Mouse (Mus musculus) intestine, embryonic 16.5 days (tissue): Measurements from ENCODE around the gene Hipk2. TPM values are rescaled to one million over a fixed set of nuclear protein-coding genes. Genes with fewer than 3 reads are reported as not detected.

Experiments
- ATAC-seq: fragments of 200-750 bp; cut with Nextera tagmentation; 2 replicates; pipeline ENCODE4 v1.8.0; 2017; ENCODE audit warnings: moderate TSS enrichment, moderate library complexity
- H3K27ac ChIP-seq: fragments of 300-500 bp; sonication (generic); 2 replicates; pipeline ENCODE4 v1.5.1; 2014; ENCODE audit warnings: mild to moderate bottlenecking, low read length
- H3K27me3 ChIP-seq: fragments of 300-500 bp; sonication (generic); replicated peaks from 2 replicates; pipeline ENCODE4 v1.6.1; 2014; ENCODE audit warnings: low read length, control low read depth, mixed read lengths; ENCODE audit not compliant: control insufficient read depth, insufficient read depth
- H3K36me3 ChIP-seq: fragments of 300-500 bp; sonication (generic); 2 replicates; pipeline ENCODE4 v1.6.1; 2014; ENCODE audit warnings: low read length, control low read depth; ENCODE audit not compliant: control insufficient read depth, insufficient read depth
- H3K4me1 ChIP-seq: fragments of 300-500 bp; sonication (generic); 2 replicates; pipeline ENCODE4 v1.6.1; 2014; ENCODE audit warnings: low read length, control low read depth, mixed read lengths; ENCODE audit not compliant: control insufficient read depth, insufficient read depth
- H3K4me2 ChIP-seq: fragments of 300-500 bp; sonication (generic); 2 replicates; pipeline ENCODE4 v1.6.1; 2014; ENCODE audit warnings: low read depth, low read length, control low read depth
- H3K4me3 ChIP-seq: fragments of 300-500 bp; sonication (generic); 2 replicates; pipeline ENCODE4 v1.5.1; 2014; ENCODE audit warnings: mild to moderate bottlenecking, low read length
- H3K9ac ChIP-seq: fragments of 300-500 bp; sonication (generic); 2 replicates; pipeline ENCODE4 v1.6.1; 2014; ENCODE audit warnings: low read depth, low read length
- H3K9me3 ChIP-seq: fragments of 300-500 bp; sonication (generic); 2 replicates; pipeline ENCODE4 v1.6.1; 2016; ENCODE audit warnings: low read length, control low read depth; ENCODE audit not compliant: control insufficient read depth
- WGBS: fragments of 180-500 bp; shearing (Covaris S2); extraction: QIAGEN DNeasy Blood & Tissue Kit; methylation state at CpG from one replicate; pipeline ENCODE4 v1.1.7; 2014; 5-methylcytosine and 5-hydroxymethylcytosine counted together
- polyA plus RNA-seq: library from polyadenylated mRNA; unstranded; fragments of >200 nt; fragmentation: Nextera tagmentation; extraction: Ambion mirVana; gene quantifications from 2 replicates; pipeline ENCODE4 v1.2.1, GENCODE M21; 2015

Hipk2 gene
- polyA plus RNA-seq, 1 experiment from 2014 or later, result 18.7 TPM

- no peaks in the 10 kb centered on the region for H3K9me3 ChIP-seq
- peaks cover 8% of the 10 kb centered on the region for H3K4me1 ChIP-seq
- WGBS, result 65% methylated on average over 2 of the region's 2 CpGs
- ATAC-seq, result peak; percentile 75
- H3K27ac ChIP-seq, result no peak overlapping the region
- H3K36me3 ChIP-seq, result no peaks in the 10 kb centered on the region
- H3K9ac ChIP-seq, result no peak overlapping the region
- H3K4me2 ChIP-seq, result no peak overlapping the region
- no peaks in the 10 kb centered on the region for H3K27me3 ChIP-seq
- no peak overlapping the region for H3K4me3 ChIP-seq
These were observed 122.2 kb downstream of the Hipk2 start for GRCm38 (mm10) chr6:38753729-38754128.

GRCm38 (mm10) chr6:38753025-38753424 lies 122.9 kb downstream of the Hipk2 start:
- WGBS, result 82% methylated on average over 2 of the region's 2 CpGs

GRCm38 (mm10) chr6:38752495-38752894 lies 123.5 kb downstream of the Hipk2 start:
- WGBS, result 84% methylated on average over 6 of the region's 6 CpGs
- Histone ChIP-seq H3K4me1 (peaks cover 5% of the 10 kb centered on the region), H3K9me3 (no peaks in the 10 kb centered on the region), H3K27me3 (no peaks in the 10 kb centered on the region), H3K27ac (no peak overlapping the region), H3K4me3 (no peak overlapping the region), H3K4me2 (no peak overlapping the region), H3K9ac (no peak overlapping the region), H3K36me3 (no peaks in the 10 kb centered on the region)
- ATAC-seq, result no peak

More at GRCm38 (mm10) chr6:38753025-38753424, 122.9 kb downstream of the Hipk2 start:
- no peaks in the 10 kb centered on the region for H3K27me3 ChIP-seq
- no peaks in the 10 kb centered on the region for H3K9me3 ChIP-seq
- peaks cover 5% of the 10 kb centered on the region for H3K4me1 ChIP-seq
- no peak overlapping the region for H3K9ac ChIP-seq
- H3K27ac ChIP-seq, result no peak overlapping the region
- no peak for ATAC-seq
- no peaks in the 10 kb centered on the region for H3K36me3 ChIP-seq
- H3K4me2 ChIP-seq, result no peak overlapping the region
- H3K4me3 ChIP-seq, result no peak overlapping the region

GRCm38 (mm10) chr6:38748037-38748436 lies 127.9 kb downstream of the Hipk2 start:
- Histone ChIP-seq H3K36me3 (peaks cover 6% of the 10 kb centered on the region; the same call in 1 of the 2 replicates), H3K4me2 (no peak overlapping the region), H3K9ac (no peak overlapping the region), H3K4me3 (no peak overlapping the region), H3K27ac (no peak overlapping the region), H3K27me3 (no peaks in the 10 kb centered on the region), H3K4me1 (no peaks in the 10 kb centered on the region), H3K9me3 (no peaks in the 10 kb centered on the region)
- WGBS, result 85% methylated on average over 4 of the region's 4 CpGs
- no peak for ATAC-seq

- Histone ChIP-seq H3K9me3 (no peaks in the 10 kb centered on the region), H3K4me1 (no peaks in the 10 kb centered on the region), H3K36me3 (peaks cover 20% of the 10 kb centered on the region; the same call in 1 of the 2 replicates), H3K4me2 (no peak overlapping the region), H3K4me3 (no peak overlapping the region), H3K27ac (no peak overlapping the region), H3K27me3 (no peaks in the 10 kb centered on the region), H3K9ac (no peak overlapping the region)
- ATAC-seq, result no peak
- 92% methylated on average over 7 of the region's 7 CpGs for WGBS
These were observed 132.6 kb downstream of the Hipk2 start for GRCm38 (mm10) chr6:38743351-38743750.

- Histone ChIP-seq H3K4me2 (no peak overlapping the region), H3K27me3 (no peaks in the 10 kb centered on the region), H3K9ac (no peak overlapping the region), H3K9me3 (no peaks in the 10 kb centered on the region), H3K27ac (no peak overlapping the region), H3K4me1 (no peaks in the 10 kb centered on the region), H3K36me3 (peaks cover 20% of the 10 kb centered on the region; the same call in 1 of the 2 replicates), H3K4me3 (no peak overlapping the region)
- ATAC-seq, result no peak
- 96% methylated on average over 3 of the region's 3 CpGs for WGBS
These were observed 133.5 kb downstream of the Hipk2 start for GRCm38 (mm10) chr6:38742441-38742840.

- H3K9ac ChIP-seq, result no peak overlapping the region
- H3K27ac ChIP-seq, result no peak overlapping the region
- no peak for ATAC-seq
- no peak overlapping the region for H3K4me2 ChIP-seq
- 94% methylated on average over 3 of the region's 3 CpGs for WGBS
- peaks cover 20% of the 10 kb centered on the region; the same call in 1 of the 2 replicates for H3K36me3 ChIP-seq
- 0 out of 2 replicates have a peak, but pooled peaks cover 3% of the 10 kb centered on the region for H3K4me1 ChIP-seq
- H3K27me3 ChIP-seq, result no peaks in the 10 kb centered on the region
- no peak overlapping the region for H3K4me3 ChIP-seq
- H3K9me3 ChIP-seq, result no peaks in the 10 kb centered on the region
These were observed 134.9 kb downstream of the Hipk2 start for GRCm38 (mm10) chr6:38741024-38741423.

- Histone ChIP-seq H3K36me3 (peaks cover 14% of the 10 kb centered on the region; the same call in 1 of the 2 replicates), H3K27me3 (no peaks in the 10 kb centered on the region), H3K4me1 (0 out of 2 replicates have a peak, but pooled peaks cover 3% of the 10 kb centered on the region), H3K4me2 (no peak overlapping the region), H3K27ac (no peak overlapping the region), H3K9ac (no peak overlapping the region), H3K4me3 (no peak overlapping the region), H3K9me3 (no peaks in the 10 kb centered on the region)
- WGBS, result 58% methylated on average over 3 of the region's 3 CpGs
- no peak for ATAC-seq
These were observed 136.7 kb downstream of the Hipk2 start for GRCm38 (mm10) chr6:38739266-38739665.

- Histone ChIP-seq H3K4me1 (0 out of 2 replicates have a peak, but pooled peaks cover 3% of the 10 kb centered on the region), H3K4me2 (no peak overlapping the region), H3K36me3 (peaks cover 12% of the 10 kb centered on the region; the same call in 1 of the 2 replicates), H3K27me3 (no peaks in the 10 kb centered on the region), H3K9ac (no peak overlapping the region), H3K27ac (no peak overlapping the region), H3K9me3 (no peaks in the 10 kb centered on the region), H3K4me3 (no peak overlapping the region)
- ATAC-seq, result no peak
- WGBS, result 72% methylated on average over 2 of the region's 2 CpGs
These were observed 138.2 kb downstream of the Hipk2 start for GRCm38 (mm10) chr6:38737763-38738162.

- no peak overlapping the region for H3K4me3 ChIP-seq
- H3K27ac ChIP-seq, result no peak overlapping the region
- H3K4me2 ChIP-seq, result no peak overlapping the region
- H3K9me3 ChIP-seq, result no peaks in the 10 kb centered on the region
- H3K4me1 ChIP-seq, result 0 out of 2 replicates have a peak, but pooled peaks cover 3% of the 10 kb centered on the region
- H3K9ac ChIP-seq, result no peak overlapping the region
- WGBS, result 21% methylated on average over 4 of the region's 4 CpGs
- peak; percentile 76 for ATAC-seq
- H3K27me3 ChIP-seq, result no peaks in the 10 kb centered on the region
- H3K36me3 ChIP-seq, result peaks cover 5% of the 10 kb centered on the region; the same call in 1 of the 2 replicates
These were observed 139.7 kb downstream of the Hipk2 start for GRCm38 (mm10) chr6:38736240-38736639.
